Mouse (Mus musculus) cortical plate, adult 2 months (tissue): ENCODE data around the gene Adamts13. TPM values are rescaled to one million over a fixed set of nuclear protein-coding genes. Genes with fewer than 3 reads are reported as not detected.
A peak's percentile ranks its signal among the peaks of the same experiment; 100 is the strongest.

Experiments
- H3K27ac ChIP-seq: fragments of 200-500 bp; 2 replicates; pipeline ENCODE4 v1.5.1; 2012; ENCODE audit warnings: low read length, control low read depth, inconsistent platforms; ENCODE audit not compliant: insufficient read depth
- H3K4me1 ChIP-seq: fragments of 200-500 bp; 2 replicates; pipeline ENCODE4 v1.6.1; 2011; ENCODE audit warnings: low read length; ENCODE audit not compliant: control insufficient read depth, insufficient read depth
- H3K4me3 ChIP-seq: fragments of 200-500 bp; 2 replicates; pipeline ENCODE4 v1.5.1; 2011; ENCODE audit warnings: mild to moderate bottlenecking, low read length, control low read depth; ENCODE audit not compliant: insufficient read depth
- CTCF ChIP-seq: fragments of 200-500 bp; IDR thresholded peaks from 2 replicates; pipeline ENCODE4 v1.5.1; 2011; ENCODE audit warnings: mild to moderate bottlenecking, control low read depth, low read length; ENCODE audit not compliant: insufficient read depth; ENCODE audit errors: extremely low read depth
- POLR2A ChIP-seq: fragments of 200-500 bp; IDR thresholded peaks from 2 replicates; pipeline ENCODE4 v1.6.1; 2011; ENCODE audit warnings: mild to moderate bottlenecking, low read length, control low read depth; ENCODE audit not compliant: insufficient read depth; ENCODE audit errors: extremely low read depth
- polyA plus RNA-seq: library from polyadenylated mRNA; depleted of rRNA; stranded (reverse); fragments of >200 nt; gene quantifications from 2 replicates; pipeline ENCODE4 v1.2.3, GENCODE M21; 2012

The Adamts13 gene
- polyA plus RNA-seq, 1 experiment, result 7.0 TPM

DNA sequence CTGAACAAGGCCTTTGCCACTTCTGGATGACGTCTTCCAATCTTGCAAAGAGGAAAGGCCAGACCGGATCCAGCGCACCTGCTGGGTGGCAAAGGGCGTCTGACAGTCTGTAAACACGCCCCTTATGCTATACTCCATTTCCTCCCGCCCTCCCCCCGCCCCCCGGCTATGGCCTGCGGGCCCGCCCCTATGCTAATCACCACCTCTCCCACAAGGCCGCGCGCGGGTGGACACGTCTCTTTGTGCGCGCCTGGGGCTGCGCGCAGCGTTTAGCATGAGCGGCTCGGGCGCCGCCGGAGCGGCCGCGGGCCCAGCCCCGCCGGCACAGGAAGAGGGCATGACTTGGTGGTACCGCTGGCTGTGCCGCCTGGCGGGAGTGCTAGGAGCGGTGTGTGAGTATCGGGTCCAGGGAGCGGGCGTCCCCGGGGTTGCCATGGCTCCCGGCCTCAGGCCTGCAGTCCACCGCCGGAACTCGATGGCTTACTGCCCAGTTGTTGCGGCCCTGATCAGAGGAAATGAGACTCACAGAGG, 36.6 kb downstream of the Adamts13 start, which contains the start of gene Cacfd1:
Cacfd1 (plus strand) TSS at position 213 of the 531 bp plus-strand sequence.
- TF ChIP-seq POLR2A, result peak; percentile 57; the same call in 1 of the 2 replicates
- no peak for TF ChIP-seq CTCF
- Histone ChIP-seq H3K27ac (peak within 1 kb of the TSS; percentile 28; the same call in 1 of the 2 replicates), H3K4me3 (peak within 1 kb of the TSS; percentile 52), H3K4me1 (peaks cover 2% of the 10 kb centered on the region; the same call in 1 of the 2 replicates)

- Histone ChIP-seq H3K27ac (no peak overlapping the region), H3K4me1 (no peaks in the 10 kb centered on the region), H3K4me3 (no peak overlapping the region)
- TF ChIP-seq POLR2A (no peak), CTCF (peak; percentile 91)
These were observed 44.6 kb downstream of the Adamts13 start for GRCm38 (mm10) chr2:27017802-27018201.

GRCm38 (mm10) chr2:27019530-27019929, 46.3 kb downstream of the Adamts13 start:
- H3K4me1 ChIP-seq, result no peaks in the 10 kb centered on the region
- no peak for TF ChIP-seq CTCF
- no peak for TF ChIP-seq POLR2A
- no peak overlapping the region for H3K27ac ChIP-seq
- no peak overlapping the region for H3K4me3 ChIP-seq

- TF ChIP-seq CTCF (no peak), POLR2A (peak; percentile 53; the same call in 1 of the 2 replicates)
- Histone ChIP-seq H3K4me3 (no peak overlapping the region), H3K4me1 (no peaks in the 10 kb centered on the region), H3K27ac (no peak overlapping the region)
These were observed 47.9 kb downstream of the Adamts13 start for GRCm38 (mm10) chr2:27021103-27021502.

DNA sequence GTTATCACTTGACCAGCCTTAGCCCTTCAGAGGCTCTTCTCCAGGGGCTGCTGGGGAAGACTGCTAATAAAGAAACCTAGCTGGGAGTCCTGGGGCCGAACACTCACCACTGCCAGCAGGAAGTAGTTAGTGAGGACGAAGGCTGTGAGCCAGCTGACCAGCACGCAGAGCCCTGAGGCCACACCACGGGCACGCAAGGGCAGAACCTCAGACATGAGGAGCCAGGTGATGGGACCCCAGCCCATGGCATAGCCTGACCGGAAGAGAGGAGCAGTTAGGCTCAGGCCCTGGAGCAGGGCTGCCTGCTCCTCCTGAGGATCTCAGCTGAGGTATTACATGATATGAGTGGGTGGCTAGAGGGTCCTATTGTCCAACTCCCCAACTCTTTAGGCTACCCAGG, 49.4 kb downstream of the Adamts13 start:
- TF ChIP-seq CTCF (no peak), POLR2A (peak; percentile 3; the same call in 1 of the 2 replicates)
- Histone ChIP-seq H3K4me3 (no peak overlapping the region), H3K4me1 (no peaks in the 10 kb centered on the region), H3K27ac (no peak overlapping the region)

GRCm38 (mm10) chr2:27024136-27024535, 50.9 kb downstream of the Adamts13 start:
- Histone ChIP-seq H3K4me1 (0 out of 2 replicates have a peak, but pooled peaks cover 2% of the 10 kb centered on the region), H3K4me3 (no peak overlapping the region), H3K27ac (no peak overlapping the region)
- no peak for TF ChIP-seq CTCF
- TF ChIP-seq POLR2A, result no peak

- H3K4me3 ChIP-seq, result no peak overlapping the region
- H3K4me1 ChIP-seq, result 0 out of 2 replicates have a peak, but pooled peaks cover 2% of the 10 kb centered on the region
- TF ChIP-seq POLR2A (no peak), CTCF (no peak)
- H3K27ac ChIP-seq, result no peak overlapping the region
These were observed 52.3 kb downstream of the Adamts13 start for GRCm38 (mm10) chr2:27025545-27025944.

GRCm38 (mm10) chr2:27026332-27026731, 53.1 kb downstream of the Adamts13 start:
- Histone ChIP-seq H3K27ac (no peak overlapping the region), H3K4me3 (peak overlapping the region; percentile 58; the same call in 1 of the 2 replicates), H3K4me1 (0 out of 2 replicates have a peak, but pooled peaks cover 2% of the 10 kb centered on the region)
- TF ChIP-seq CTCF (no peak), POLR2A (no peak)

DNA sequence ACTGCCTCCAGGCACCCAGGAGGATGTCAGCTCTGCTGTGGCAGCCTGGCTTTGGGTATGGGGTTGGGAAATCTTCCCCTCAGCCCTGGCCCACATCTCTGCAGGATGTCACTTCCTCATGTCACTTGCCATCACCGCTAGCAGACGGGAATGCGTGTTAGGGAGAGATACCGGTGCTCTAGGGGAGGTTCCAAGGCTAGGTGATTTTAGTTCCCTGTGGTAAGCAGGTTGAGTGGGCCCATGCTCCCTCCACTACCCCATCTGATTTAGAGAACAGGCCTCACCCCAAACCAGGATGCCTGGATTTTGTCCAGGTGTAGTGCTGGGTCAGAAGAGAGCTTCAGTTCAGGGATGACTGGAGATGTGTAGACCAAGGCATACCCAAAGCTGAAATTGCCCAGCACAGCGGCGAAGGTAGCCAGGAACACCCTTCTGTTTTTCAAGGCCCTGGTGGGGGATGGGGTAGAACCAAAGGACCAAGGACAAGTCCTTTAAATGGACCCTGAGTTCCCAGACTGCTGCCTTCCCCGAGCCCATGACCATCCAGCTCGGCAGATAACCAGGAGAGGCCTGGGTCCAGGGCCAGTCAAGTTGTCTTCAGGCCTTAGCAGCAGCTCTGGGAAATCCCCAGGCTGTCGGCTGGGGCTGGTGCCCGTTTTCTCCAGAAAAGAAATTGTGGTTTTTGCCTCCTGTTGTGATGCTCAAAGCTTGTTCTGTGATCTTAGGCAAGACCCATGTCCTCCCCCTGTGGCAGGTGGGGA, 53.8 kb downstream of the Adamts13 start:
- no peak overlapping the region for H3K27ac ChIP-seq
- TF ChIP-seq POLR2A (no peak), CTCF (no peak)
- 0 out of 2 replicates have a peak, but pooled peaks cover 2% of the 10 kb centered on the region for H3K4me1 ChIP-seq
- peak overlapping the region; percentile 58 for H3K4me3 ChIP-seq

DNA sequence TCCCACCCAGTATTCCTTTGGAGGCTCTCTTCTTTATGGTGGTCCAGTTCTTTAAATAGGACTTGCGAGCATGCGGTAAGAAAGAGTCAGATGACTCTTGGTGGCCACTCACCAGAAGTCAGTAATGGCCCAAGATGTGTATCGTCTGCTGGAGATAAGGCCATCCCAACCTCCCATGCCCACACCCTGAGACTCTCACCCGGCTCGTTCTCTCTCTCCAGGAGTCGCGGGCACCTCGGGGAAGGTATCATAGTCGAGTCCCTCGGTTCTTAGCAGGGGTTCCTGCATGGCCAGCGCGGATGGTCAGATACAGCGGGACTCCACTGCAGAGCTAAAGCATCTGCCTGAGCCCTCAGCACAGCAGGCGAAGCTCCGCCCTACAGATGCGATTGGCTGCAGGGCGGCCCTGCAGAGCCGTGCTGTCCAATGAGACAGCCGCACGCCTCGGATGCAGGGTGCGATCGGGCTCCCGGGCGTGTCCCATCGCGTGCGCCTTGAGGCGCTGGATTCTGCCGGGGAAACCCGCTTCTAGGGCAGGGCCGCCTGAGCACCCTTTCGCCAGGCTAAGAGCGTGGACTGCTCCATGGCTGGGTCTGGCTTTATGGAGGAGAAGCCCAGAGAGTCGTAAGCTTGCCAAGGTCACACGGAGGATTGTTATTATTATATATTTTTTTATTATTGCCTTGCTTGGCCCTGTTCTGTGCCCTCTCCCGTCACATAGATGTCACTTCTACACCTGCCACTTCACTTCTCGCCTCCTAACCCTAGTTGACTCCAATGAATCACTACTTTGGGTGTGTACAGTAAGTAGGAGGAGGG, 54.6 kb downstream of the Adamts13 start, which contains the start of gene Slc2a6:
Slc2a6 (minus strand) TSS at position 381 of the 819 bp plus-strand sequence.
- Histone ChIP-seq H3K27ac (no peak within 1 kb of the TSS), H3K4me1 (0 out of 2 replicates have a peak, but pooled peaks cover 2% of the 10 kb centered on the region), H3K4me3 (peak within 1 kb of the TSS; percentile 58)
- TF ChIP-seq CTCF (no peak), POLR2A (peak; percentile 90)
